Mouse (Mus musculus): ENCODE data around the gene Mtmr14. TPM values are rescaled to one million over a fixed set of nuclear protein-coding genes. Genes with fewer than 3 reads are reported as not detected.

The Mtmr14 gene
- polyA plus RNA-seq, 1 experiment from 2014 or later, result 41.0 TPM

GRCm38 (mm10) chr6:113245585-113245984 lies 7.9 kb downstream of the Mtmr14 start:
- Histone ChIP-seq H3K4me3 (no peak overlapping the region), H3K4me1 (replicated peaks) (no peaks in the 10 kb centered on the region), H3K9me3 (no peaks in the 10 kb centered on the region), H3K27ac (replicated peaks) (no peak overlapping the region), H3K36me3 (peaks cover 19% of the 10 kb centered on the region; the same call in 1 of the 2 replicates), H3K4me2 (no peak overlapping the region), H3K27me3 (no peaks in the 10 kb centered on the region), H3K9ac (no peak overlapping the region)
- 95% methylated on average over 2 of the region's 2 CpGs for WGBS
- ATAC-seq (ENCODE audit: low FRiP score, low read depth), result no peak

- WGBS, result 90% methylated on average over 5 of the region's 5 CpGs
- peaks cover 34% of the 10 kb centered on the region for H3K36me3 ChIP-seq
- no peak overlapping the region for H3K4me2 ChIP-seq
- no peaks in the 10 kb centered on the region for H3K4me1 ChIP-seq (replicated peaks)
- H3K9me3 ChIP-seq, result no peaks in the 10 kb centered on the region
- H3K9ac ChIP-seq, result no peak overlapping the region
- no peaks in the 10 kb centered on the region for H3K27me3 ChIP-seq
- H3K27ac ChIP-seq (replicated peaks), result no peak overlapping the region
- no peak overlapping the region for H3K4me3 ChIP-seq
- ATAC-seq (ENCODE audit: low FRiP score, low read depth), result no peak
Measured at GRCm38 (mm10) chr6:113250786-113251185, 13.1 kb downstream of the Mtmr14 start.

- no peaks in the 10 kb centered on the region for H3K9me3 ChIP-seq
- peaks cover 41% of the 10 kb centered on the region for H3K36me3 ChIP-seq
- ATAC-seq (ENCODE audit: low FRiP score, low read depth), result no peak
- no peak overlapping the region for H3K4me2 ChIP-seq
- no peaks in the 10 kb centered on the region for H3K4me1 ChIP-seq (replicated peaks)
- no peak overlapping the region for H3K27ac ChIP-seq (replicated peaks)
- no peak overlapping the region for H3K9ac ChIP-seq
- H3K4me3 ChIP-seq, result no peak overlapping the region
- no peaks in the 10 kb centered on the region for H3K27me3 ChIP-seq
Measured at GRCm38 (mm10) chr6:113251921-113252320, 14.3 kb downstream of the Mtmr14 start.

- H3K9me3 ChIP-seq, result no peaks in the 10 kb centered on the region
- H3K4me3 ChIP-seq, result no peak overlapping the region
- no peak overlapping the region for H3K4me2 ChIP-seq
- H3K27ac ChIP-seq (replicated peaks), result no peak overlapping the region
- ATAC-seq (ENCODE audit: low FRiP score, low read depth), result no peak
- peaks cover 62% of the 10 kb centered on the region for H3K36me3 ChIP-seq
- H3K9ac ChIP-seq, result no peak overlapping the region
- no peaks in the 10 kb centered on the region for H3K27me3 ChIP-seq
- H3K4me1 ChIP-seq (replicated peaks), result no peaks in the 10 kb centered on the region
Measured at GRCm38 (mm10) chr6:113254899-113255298, 17.3 kb downstream of the Mtmr14 start.

GRCm38 (mm10) chr6:113261174-113261858 lies 23.7 kb downstream of the Mtmr14 start:
- Histone ChIP-seq H3K4me1 (replicated peaks) (no peaks in the 10 kb centered on the region), H3K4me3 (no peak overlapping the region), H3K4me2 (no peak overlapping the region), H3K9me3 (no peaks in the 10 kb centered on the region), H3K27me3 (no peaks in the 10 kb centered on the region), H3K27ac (replicated peaks) (no peak overlapping the region), H3K9ac (no peak overlapping the region), H3K36me3 (peaks cover 65% of the 10 kb centered on the region)
- WGBS, result 90% methylated on average over 8 of the region's 8 CpGs
- no peak for ATAC-seq (ENCODE audit: low FRiP score, low read depth)

- Histone ChIP-seq H3K27me3 (no peaks in the 10 kb centered on the region), H3K4me2 (no peak overlapping the region), H3K27ac (replicated peaks) (peak overlapping the region; percentile 51; the same call in 1 of the 2 replicates), H3K9me3 (no peaks in the 10 kb centered on the region), H3K36me3 (peaks cover 69% of the 10 kb centered on the region), H3K4me3 (no peak overlapping the region), H3K4me1 (replicated peaks) (no peaks in the 10 kb centered on the region), H3K9ac (no peak overlapping the region)
- ATAC-seq (ENCODE audit: low FRiP score, low read depth), result peak; percentile 82
- 88% methylated on average over 6 of the region's 6 CpGs for WGBS
Measured at GRCm38 (mm10) chr6:113263531-113263930, 25.9 kb downstream of the Mtmr14 start.

GRCm38 (mm10) chr6:113264429-113264828 lies 26.8 kb downstream of the Mtmr14 start:
- H3K9ac ChIP-seq, result no peak overlapping the region
- no peak for ATAC-seq (ENCODE audit: low FRiP score, low read depth)
- H3K4me3 ChIP-seq, result no peak overlapping the region
- H3K4me2 ChIP-seq, result no peak overlapping the region
- no peak overlapping the region; the same call in 1 of the 2 replicates for H3K27ac ChIP-seq (replicated peaks)
- peaks cover 71% of the 10 kb centered on the region for H3K36me3 ChIP-seq
- H3K4me1 ChIP-seq (replicated peaks), result no peaks in the 10 kb centered on the region
- WGBS, result 98% methylated on average over 8 of the region's 8 CpGs
- H3K9me3 ChIP-seq, result no peaks in the 10 kb centered on the region
- H3K27me3 ChIP-seq, result no peaks in the 10 kb centered on the region

GRCm38 (mm10) chr6:113266996-113267655 lies 29.5 kb downstream of the Mtmr14 start:
- Histone ChIP-seq H3K36me3 (peaks cover 72% of the 10 kb centered on the region), H3K27ac (replicated peaks) (no peak overlapping the region), H3K9ac (no peak overlapping the region), H3K27me3 (no peaks in the 10 kb centered on the region), H3K4me3 (no peak overlapping the region), H3K9me3 (no peaks in the 10 kb centered on the region), H3K4me2 (no peak overlapping the region), H3K4me1 (replicated peaks) (no peaks in the 10 kb centered on the region)
- WGBS, result 84% methylated on average over 7 of the region's 7 CpGs
- no peak for ATAC-seq (ENCODE audit: low FRiP score, low read depth)

GRCm38 (mm10) chr6:113267988-113268387 lies 30.3 kb downstream of the Mtmr14 start:
- no peaks in the 10 kb centered on the region for H3K4me1 ChIP-seq (replicated peaks)
- H3K9ac ChIP-seq, result no peak overlapping the region
- peaks cover 71% of the 10 kb centered on the region for H3K36me3 ChIP-seq
- H3K4me3 ChIP-seq, result no peak overlapping the region
- ATAC-seq (ENCODE audit: low FRiP score, low read depth), result no peak
- 93% methylated on average over 1 of the region's 1 CpGs for WGBS
- H3K4me2 ChIP-seq, result no peak overlapping the region
- H3K9me3 ChIP-seq, result no peaks in the 10 kb centered on the region
- H3K27me3 ChIP-seq, result no peaks in the 10 kb centered on the region
- H3K27ac ChIP-seq (replicated peaks), result no peak overlapping the region

GRCm38 (mm10) chr6:113272365-113272764 lies 34.7 kb downstream of the Mtmr14 start:
- WGBS, result 82% methylated on average over 3 of the region's 3 CpGs
- Histone ChIP-seq H3K27me3 (no peaks in the 10 kb centered on the region), H3K4me2 (no peak overlapping the region), H3K9ac (no peak overlapping the region), H3K4me1 (replicated peaks) (no peaks in the 10 kb centered on the region), H3K36me3 (peaks cover 58% of the 10 kb centered on the region), H3K4me3 (no peak overlapping the region), H3K27ac (replicated peaks) (no peak overlapping the region), H3K9me3 (no peaks in the 10 kb centered on the region)
- no peak for ATAC-seq (ENCODE audit: low FRiP score, low read depth)

GRCm38 (mm10) chr6:113276846-113277245 lies 39.2 kb downstream of the Mtmr14 start:
- peaks cover 8% of the 10 kb centered on the region for H3K27me3 ChIP-seq
- WGBS, result 71% methylated on average over 4 of the region's 4 CpGs
- H3K4me2 ChIP-seq, result no peak overlapping the region
- H3K4me1 ChIP-seq (replicated peaks), result peaks cover 3% of the 10 kb centered on the region
- no peak overlapping the region for H3K27ac ChIP-seq (replicated peaks)
- peaks cover 33% of the 10 kb centered on the region for H3K36me3 ChIP-seq
- H3K9ac ChIP-seq, result no peak overlapping the region
- H3K4me3 ChIP-seq, result no peak overlapping the region
- no peak for ATAC-seq (ENCODE audit: low FRiP score, low read depth)
- no peaks in the 10 kb centered on the region for H3K9me3 ChIP-seq

GRCm38 (mm10) chr6:113281676-113282075 lies 44.0 kb downstream of the Mtmr14 start:
- peaks cover 36% of the 10 kb centered on the region for H3K27me3 ChIP-seq

More at GRCm38 (mm10) chr6:113281676-113282075, 44.0 kb downstream of the Mtmr14 start:
- ATAC-seq (ENCODE audit: low FRiP score, low read depth), result peak; percentile 53; the same call in 1 of the 2 replicates
- peaks cover 16% of the 10 kb centered on the region for H3K4me1 ChIP-seq (replicated peaks)
- H3K36me3 ChIP-seq, result peaks cover 13% of the 10 kb centered on the region; the same call in 1 of the 2 replicates
- H3K4me3 ChIP-seq, result peak overlapping the region; percentile 43
- 59% methylated on average over 6 of the region's 6 CpGs for WGBS
- peak overlapping the region; percentile 89 for H3K4me2 ChIP-seq
- no peaks in the 10 kb centered on the region for H3K9me3 ChIP-seq
- H3K9ac ChIP-seq, result peak overlapping the region; percentile 55
- H3K27ac ChIP-seq (replicated peaks), result no peak overlapping the region

All from hindbrain, embryonic 15.5 days (tissue).